Mouse (Mus musculus): Measurements from ENCODE around the gene Hrh2.

DNA sequence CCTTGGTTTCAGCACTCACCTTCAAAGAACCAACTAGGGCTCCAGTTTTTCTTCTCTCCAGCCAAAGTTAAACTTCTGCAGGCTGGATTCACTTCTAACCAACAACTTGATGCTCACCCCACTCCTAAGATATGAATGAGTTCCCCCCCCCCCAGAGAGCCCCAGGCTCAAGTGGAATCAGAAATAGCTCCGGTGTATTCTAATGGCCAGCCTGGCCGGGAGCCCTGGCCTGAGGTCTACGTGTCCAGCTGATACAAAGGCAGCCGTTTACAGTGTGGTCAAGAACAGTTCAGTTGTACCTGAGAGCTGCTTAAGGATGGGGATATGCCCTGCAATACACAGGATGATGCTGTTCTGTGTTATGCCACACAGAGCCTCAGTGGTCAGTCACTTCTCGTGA is 13.3 kb upstream of the Hrh2 start:
- TF ChIP-seq POLR2A (IDR thresholded peaks at IDR 0.05; ENCODE audit: borderline replicate concordance, extremely low read depth, insufficient read depth, insufficient read length, poor library complexity, severe bottlenecking), result no peak
- no peak for TF ChIP-seq CTCF (IDR thresholded peaks at IDR 0.05; ENCODE audit: borderline replicate concordance, extremely low read depth, insufficient read depth, insufficient read length)
